Mouse (Mus musculus): ENCODE measurements around the gene Gm36028.

DNA sequence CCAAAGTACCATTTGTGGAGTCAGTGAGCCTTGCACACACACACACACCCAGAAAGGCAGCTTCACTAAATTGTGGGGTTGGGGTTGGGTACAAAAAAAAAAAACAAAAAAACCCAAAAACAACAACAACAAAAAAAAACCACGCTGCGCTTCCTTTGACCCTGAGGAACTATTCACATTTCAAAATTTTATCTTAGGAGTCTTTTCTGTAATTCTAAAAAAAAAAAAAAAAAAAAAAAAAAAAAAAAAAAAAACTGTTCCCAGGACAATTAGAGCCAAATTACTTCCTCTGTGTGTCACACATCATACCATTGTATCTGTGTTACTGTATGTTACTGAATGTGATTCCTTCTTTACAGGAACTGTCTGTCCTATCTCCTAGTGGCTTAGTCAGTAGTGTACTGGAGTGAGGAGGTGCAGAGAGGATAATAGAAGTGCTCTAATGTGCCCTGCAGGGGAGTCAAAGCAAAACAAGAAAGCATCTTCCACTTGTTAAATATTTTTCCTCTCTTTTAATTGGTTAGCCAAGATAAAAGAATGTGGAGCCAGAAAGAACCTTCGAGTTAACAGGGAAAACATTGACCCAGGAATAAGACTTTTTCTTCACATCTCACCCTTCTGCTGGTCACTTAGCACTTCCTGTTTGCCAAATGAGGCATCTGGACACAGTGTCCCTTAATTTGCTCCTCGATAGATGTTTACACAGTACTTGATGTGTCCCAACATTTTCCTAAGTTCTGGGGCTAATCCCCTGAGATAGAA is 8.7 kb upstream of the Gm36028 start:
- no peak for TF ChIP-seq CTCF (IDR thresholded peaks at IDR 0.05; ENCODE audit: low read depth, low read length)
- no peak for TF ChIP-seq POLR2A (IDR thresholded peaks at IDR 0.05; ENCODE audit: borderline replicate concordance, low read depth, low read length)
